Mouse (Mus musculus) T-cell, adult 2 months (primary cell): ENCODE results near the gene Daam1.

Experiments
- DNase-seq: peaks from one replicate; pipeline ENCODE4 v3.0.0; 2022; ENCODE audit warnings: low spot score

The Daam1 gene

GRCm38 (mm10) chr12:71863846-71864543 is 33.1 kb downstream of the Daam1 start:
- no peak for DNase-seq

GRCm38 (mm10) chr12:71864544-71864897 is 33.6 kb downstream of the Daam1 start:
- DNase-seq = no peak

GRCm38 (mm10) chr12:71865937-71866336 is 35.1 kb downstream of the Daam1 start:
- DNase-seq = no peak

GRCm38 (mm10) chr12:71867345-71868240 is 36.7 kb downstream of the Daam1 start:
- DNase-seq = no peak

GRCm38 (mm10) chr12:71870644-71871043 is 39.8 kb downstream of the Daam1 start:
- peak; percentile 21 for DNase-seq

- no peak for DNase-seq
Observed at GRCm38 (mm10) chr12:71872330-71872729, 41.5 kb downstream of the Daam1 start.

- no peak for DNase-seq
Observed at GRCm38 (mm10) chr12:71874561-71874960, 43.7 kb downstream of the Daam1 start.

- DNase-seq = no peak
Observed at GRCm38 (mm10) chr12:71874984-71875383, 44.1 kb downstream of the Daam1 start.

GRCm38 (mm10) chr12:71875761-71876489 is 45.0 kb downstream of the Daam1 start:
- no peak for DNase-seq

GRCm38 (mm10) chr12:71880987-71881386 is 50.1 kb downstream of the Daam1 start:
- no peak for DNase-seq

- no peak for DNase-seq
Observed at GRCm38 (mm10) chr12:71881477-71881876, 50.6 kb downstream of the Daam1 start.

GRCm38 (mm10) chr12:71883066-71883711 is 52.3 kb downstream of the Daam1 start:
- DNase-seq = no peak

GRCm38 (mm10) chr12:71885170-71885574 is 54.3 kb downstream of the Daam1 start:
- DNase-seq = no peak

- DNase-seq = no peak
Observed at GRCm38 (mm10) chr12:71885717-71886116, 54.8 kb downstream of the Daam1 start.

GRCm38 (mm10) chr12:71886406-71886805 is 55.5 kb downstream of the Daam1 start:
- no peak for DNase-seq

GRCm38 (mm10) chr12:71886941-71887340 is 56.1 kb downstream of the Daam1 start:
- no peak for DNase-seq

GRCm38 (mm10) chr12:71888370-71888769 is 57.5 kb downstream of the Daam1 start:
- no peak for DNase-seq

- DNase-seq = no peak
Observed at GRCm38 (mm10) chr12:71889266-71889665, 58.4 kb downstream of the Daam1 start.

- DNase-seq = no peak
Observed at GRCm38 (mm10) chr12:71890282-71890681, 59.4 kb downstream of the Daam1 start.

- no peak for DNase-seq
Observed at GRCm38 (mm10) chr12:71891729-71892355, 61.0 kb downstream of the Daam1 start.

GRCm38 (mm10) chr12:71892996-71893605 is 62.2 kb downstream of the Daam1 start:
- DNase-seq = no peak
